Mouse (Mus musculus) kidney, postnatal 0 days (tissue): ENCODE results near the gene Rab31. TPM values are rescaled to one million over a fixed set of nuclear protein-coding genes. Genes with fewer than 3 reads are reported as not detected.
A peak's percentile ranks its signal among the peaks of the same experiment; 100 is the strongest.

ENCODE experiments used
- ATAC-seq: fragments of 200-750 bp; cut with Nextera tagmentation; replicated peaks from 2 replicates; pipeline ENCODE4 v1.8.0; 2017; ENCODE audit warnings: low read depth, moderate number of reproducible peaks, moderate TSS enrichment, moderate library complexity; ENCODE audit not compliant: low FRiP score
- DNase-seq: peaks from one replicate; pipeline ENCODE4 v3.0.0-alpha.2; 2016; ENCODE audit warnings: low spot score
- H3K27ac ChIP-seq: fragments of 300-500 bp; sonication (generic); 2 replicates; pipeline ENCODE4 v1.5.1; 2014; ENCODE audit warnings: mild to moderate bottlenecking
- H3K27me3 ChIP-seq: fragments of 300-500 bp; sonication (generic); 2 replicates; pipeline ENCODE4 v1.6.1; 2014; ENCODE audit warnings: low read length, mixed read lengths; ENCODE audit not compliant: insufficient read depth
- H3K36me3 ChIP-seq: fragments of 300-500 bp; sonication (generic); 2 replicates; pipeline ENCODE4 v1.6.1; 2014; ENCODE audit warnings: low read length, mixed read lengths; ENCODE audit not compliant: insufficient read depth
- H3K4me1 ChIP-seq: fragments of 300-500 bp; sonication (generic); replicated peaks from 2 replicates; pipeline ENCODE4 v1.6.1; 2014; ENCODE audit warnings: antibody characterized with exemption, low read length, mixed read lengths; ENCODE audit not compliant: insufficient read depth
- H3K4me2 ChIP-seq: fragments of 300-500 bp; sonication (generic); 2 replicates; pipeline ENCODE4 v1.6.1; 2014; ENCODE audit warnings: mild to moderate bottlenecking, low read length, moderate library complexity, mixed read lengths
- H3K4me3 ChIP-seq: fragments of 300-500 bp; sonication (generic); replicated peaks from 2 replicates; pipeline ENCODE4 v1.5.1; 2014; ENCODE audit warnings: low read depth, low read length
- H3K9ac ChIP-seq: fragments of 300-500 bp; sonication (generic); 2 replicates; pipeline ENCODE4 v1.6.1; 2014; ENCODE audit warnings: low read depth, low read length
- H3K9me3 ChIP-seq: fragments of 300-500 bp; sonication (generic); replicated peaks from 2 replicates; pipeline ENCODE4 v1.6.1; 2016; ENCODE audit warnings: low read length, inconsistent platforms, mixed read lengths
- CTCF ChIP-seq: IDR thresholded peaks from 2 replicates; pipeline ENCODE4 v1.5.1; 2016; ENCODE audit warnings: antibody characterized with exemption, low read depth, mild to moderate bottlenecking, moderate library complexity
- WGBS: fragments of 180-500 bp; shearing (Covaris S2); extraction: QIAGEN DNeasy Blood & Tissue Kit; methylation state at CpG from one replicate; pipeline ENCODE4 v1.1.7; 2014; 5-methylcytosine and 5-hydroxymethylcytosine counted together
- polyA plus RNA-seq: library from polyadenylated mRNA; unstranded; fragments of >200 nt; fragmentation: Nextera tagmentation; extraction: Ambion mirVana; gene quantifications from 2 replicates; pipeline ENCODE4 v1.2.1, GENCODE M21; 2015

The Rab31 gene
- polyA plus RNA-seq, 1 experiment from 2014 or later: 30.0 TPM

DNA sequence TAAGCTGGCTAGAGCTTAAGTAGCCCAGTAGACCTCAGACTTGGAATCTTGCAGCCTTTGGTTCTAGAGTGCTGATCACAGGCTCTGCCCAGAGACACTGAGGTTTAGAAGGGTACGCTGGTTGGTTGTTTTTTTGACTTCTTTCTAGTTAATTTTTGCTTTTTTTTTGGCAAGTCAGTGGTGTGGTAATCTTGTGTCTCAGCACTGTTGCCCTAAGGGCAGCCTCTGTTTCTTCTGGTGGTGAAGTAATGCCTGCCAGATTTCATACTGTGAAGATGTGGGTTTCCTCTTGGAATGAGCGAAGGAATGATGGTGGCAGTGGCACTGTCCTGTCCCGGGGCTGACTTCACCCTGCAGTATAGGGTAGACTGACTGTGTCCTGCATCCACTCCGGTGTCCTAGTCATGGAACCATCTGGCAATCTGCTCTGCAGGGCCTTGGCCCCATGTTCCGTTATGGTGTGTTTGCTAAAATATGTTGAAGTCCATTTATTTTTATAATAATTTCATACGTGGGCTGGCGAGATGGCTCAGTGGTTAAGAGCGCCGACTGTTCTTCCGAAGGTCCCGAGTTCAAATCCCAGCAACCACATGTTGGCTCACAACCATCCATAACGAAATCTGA lies 20.9 kb upstream of the Rab31 start:
- no peak overlapping the region for H3K4me3 ChIP-seq
- no peak for TF ChIP-seq CTCF
- H3K9ac ChIP-seq: no peak overlapping the region
- no peaks in the 10 kb centered on the region for H3K27me3 ChIP-seq
- DNase-seq: no peak
- H3K4me1 ChIP-seq: no peaks in the 10 kb centered on the region
- H3K9me3 ChIP-seq: no peaks in the 10 kb centered on the region
- ATAC-seq: no peak
- no peak overlapping the region for H3K27ac ChIP-seq
- 96% methylated on average over 12 of the region's 12 CpGs for WGBS
- no peaks in the 10 kb centered on the region for H3K36me3 ChIP-seq
- H3K4me2 ChIP-seq: no peak overlapping the region

DNA sequence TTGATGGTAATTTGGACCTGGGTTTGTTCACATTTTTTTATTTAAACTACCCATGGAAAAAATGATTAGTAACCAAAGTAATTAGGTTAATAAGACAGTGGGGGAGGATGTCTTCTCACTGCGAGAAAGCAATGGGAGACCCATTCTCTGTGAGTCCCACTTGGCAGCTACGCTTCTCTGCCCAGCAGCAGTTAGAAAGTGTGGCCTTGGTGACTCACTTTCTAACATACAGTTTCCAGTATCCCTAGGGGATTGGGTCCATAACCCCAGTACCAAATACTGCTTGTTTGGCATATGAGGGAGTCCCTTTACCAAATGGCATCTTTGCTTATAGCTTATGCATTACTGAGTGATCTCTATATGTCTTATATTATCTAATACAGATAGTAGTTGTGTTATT lies 18.6 kb upstream of the Rab31 start:
- H3K27ac ChIP-seq: no peak overlapping the region
- H3K9ac ChIP-seq: no peak overlapping the region
- H3K36me3 ChIP-seq: no peaks in the 10 kb centered on the region
- no peak overlapping the region for H3K4me3 ChIP-seq
- no peaks in the 10 kb centered on the region for H3K9me3 ChIP-seq
- WGBS: 58% methylated on average over 2 of the region's 2 CpGs
- H3K27me3 ChIP-seq: no peaks in the 10 kb centered on the region
- no peaks in the 10 kb centered on the region for H3K4me1 ChIP-seq
- DNase-seq: no peak
- no peak overlapping the region for H3K4me2 ChIP-seq
- no peak for ATAC-seq
- no peak for TF ChIP-seq CTCF

DNA sequence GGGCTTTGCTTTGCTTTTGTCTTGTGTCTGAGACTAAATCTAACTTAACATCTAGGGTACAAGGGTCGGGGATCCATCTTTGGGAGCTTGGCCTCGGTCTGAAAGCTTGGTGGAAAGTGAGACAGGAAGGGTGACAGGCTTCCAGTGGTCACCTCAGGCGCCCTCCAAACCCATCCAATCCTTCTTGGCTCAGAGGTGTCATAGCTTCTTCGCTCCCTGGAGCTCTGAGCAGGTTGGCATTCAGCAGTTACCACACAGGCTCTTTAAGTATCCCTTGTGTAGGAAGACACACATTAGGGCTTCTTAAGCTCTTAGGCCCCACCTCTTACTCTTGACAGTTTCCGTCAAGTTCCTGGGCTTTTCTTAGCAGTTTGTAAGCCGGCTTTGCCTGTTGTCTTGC lies 17.0 kb upstream of the Rab31 start:
- WGBS: 88% methylated on average over 6 of the region's 6 CpGs

DNA sequence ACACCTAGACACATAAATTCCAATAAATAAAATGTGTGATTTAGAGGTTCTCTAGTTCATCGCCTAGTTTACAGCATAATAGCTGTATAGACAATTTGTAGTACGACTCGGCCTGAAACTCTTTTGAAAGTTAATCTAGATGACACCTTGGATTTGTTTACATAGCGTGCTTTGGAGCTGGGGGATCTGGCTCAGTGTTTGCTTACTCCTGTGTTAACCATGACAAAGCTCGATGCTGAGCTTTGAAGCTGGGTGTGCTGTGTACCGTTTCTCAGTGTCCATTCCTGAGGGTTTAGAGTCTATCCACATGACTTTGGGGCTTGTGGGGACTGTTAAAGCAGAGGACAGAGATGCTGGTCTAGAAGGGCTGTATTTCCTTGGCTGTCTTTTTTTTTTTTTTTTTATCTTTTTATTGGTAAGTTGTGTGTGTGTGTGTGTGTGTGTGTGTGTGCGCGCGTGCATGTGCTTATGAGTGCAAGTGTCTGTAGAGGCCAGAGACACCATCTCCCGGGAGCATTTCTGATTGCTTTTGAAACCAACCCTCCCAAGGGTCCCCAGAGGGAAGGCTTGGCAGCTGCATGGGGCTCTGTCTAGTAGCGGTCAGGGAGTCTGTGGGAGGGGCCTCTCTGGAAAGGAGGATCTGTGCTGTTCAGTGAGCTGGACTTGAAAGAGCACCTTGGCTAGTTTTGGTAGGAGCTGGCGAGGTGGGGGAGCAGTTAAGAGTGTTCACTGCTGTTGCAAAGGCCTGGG lies 16.2 kb upstream of the Rab31 start:
- Histone ChIP-seq H3K4me3 (no peak overlapping the region), H3K36me3 (no peaks in the 10 kb centered on the region)
- 53% methylated on average over 12 of the region's 12 CpGs for WGBS

More for the DNA sequence above, 17.0 kb upstream of the Rab31 start:
- no peaks in the 10 kb centered on the region for H3K9me3 ChIP-seq
- DNase-seq (no peak), ATAC-seq (no peak)
- H3K27me3 ChIP-seq: no peaks in the 10 kb centered on the region
- no peak overlapping the region for H3K4me2 ChIP-seq
- H3K27ac ChIP-seq: no peak overlapping the region
- peaks cover 4% of the 10 kb centered on the region; the same call in 1 of the 2 replicates for H3K4me1 ChIP-seq
- H3K9ac ChIP-seq: no peak overlapping the region
- no peak for TF ChIP-seq CTCF
- H3K36me3 ChIP-seq: no peaks in the 10 kb centered on the region
- H3K4me3 ChIP-seq: no peak overlapping the region

DNA sequence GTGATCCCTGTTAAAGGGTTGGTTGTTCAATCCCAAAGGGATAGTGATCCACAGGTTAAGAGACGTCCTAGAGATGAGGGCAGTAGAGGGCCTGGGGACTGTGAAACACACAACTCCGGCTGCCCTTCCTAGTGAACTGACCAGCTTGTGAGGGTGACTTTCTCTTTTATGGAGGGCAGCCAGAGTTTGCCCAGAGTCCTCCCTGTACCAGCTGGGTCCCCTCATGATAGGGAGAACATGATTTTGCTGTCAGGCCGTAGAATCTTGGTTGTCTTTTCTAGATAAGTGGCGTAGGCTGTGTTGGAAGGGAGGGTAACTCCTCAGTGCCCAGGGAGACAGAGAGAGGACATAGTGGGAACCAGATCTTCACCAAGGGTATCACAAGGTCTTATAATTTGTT lies 14.7 kb upstream of the Rab31 start:
- WGBS: 81% methylated on average over 4 of the region's 4 CpGs
- Histone ChIP-seq H3K4me1 (peaks cover 7% of the 10 kb centered on the region; the same call in 1 of the 2 replicates), H3K9ac (no peak overlapping the region), H3K9me3 (no peaks in the 10 kb centered on the region), H3K27me3 (no peaks in the 10 kb centered on the region), H3K36me3 (no peaks in the 10 kb centered on the region), H3K4me2 (no peak overlapping the region), H3K27ac (no peak overlapping the region), H3K4me3 (no peak overlapping the region)
- ATAC-seq: no peak
- no peak for DNase-seq
- no peak for TF ChIP-seq CTCF

More for the DNA sequence above, 16.2 kb upstream of the Rab31 start:
- no peak for TF ChIP-seq CTCF
- no peaks in the 10 kb centered on the region for H3K27me3 ChIP-seq
- ATAC-seq (0 out of 2 replicates have a peak, but pooled peaks have one; percentile 57), DNase-seq (peak; percentile 43)
- H3K27ac ChIP-seq: no peak overlapping the region
- peaks cover 7% of the 10 kb centered on the region; the same call in 1 of the 2 replicates for H3K4me1 ChIP-seq
- no peak overlapping the region for H3K4me2 ChIP-seq
- H3K9me3 ChIP-seq: no peaks in the 10 kb centered on the region
- no peak overlapping the region for H3K9ac ChIP-seq

DNA sequence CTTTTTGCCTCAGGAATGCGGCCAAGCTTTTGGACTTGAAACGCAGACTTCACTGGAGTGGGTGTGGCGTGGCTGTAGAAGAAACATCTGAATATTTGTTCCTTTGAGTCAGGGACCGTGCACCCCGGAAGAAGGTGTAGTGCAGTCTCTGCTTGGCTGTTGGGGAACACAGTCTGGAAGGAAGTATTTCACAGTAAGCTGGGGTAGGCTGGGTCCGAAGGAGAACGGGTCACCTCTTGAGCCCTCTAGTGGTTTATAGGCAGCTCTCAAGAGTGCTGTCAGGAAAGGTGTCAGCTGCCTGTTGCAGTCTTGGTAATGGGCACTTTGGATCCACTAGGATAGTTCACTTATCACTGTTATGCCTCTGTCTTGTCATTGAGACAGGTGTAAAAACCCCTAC lies 13.7 kb upstream of the Rab31 start:
- no peaks in the 10 kb centered on the region for H3K27me3 ChIP-seq
- WGBS: 73% methylated on average over 7 of the region's 7 CpGs
- peak; percentile 53 for TF ChIP-seq CTCF

More for the DNA sequence above, 13.7 kb upstream of the Rab31 start:
- DNase-seq (peak; percentile 46), ATAC-seq (no peak)
- Histone ChIP-seq H3K4me2 (no peak overlapping the region), H3K27ac (no peak overlapping the region), H3K36me3 (no peaks in the 10 kb centered on the region), H3K4me3 (no peak overlapping the region), H3K4me1 (peaks cover 7% of the 10 kb centered on the region; the same call in 1 of the 2 replicates), H3K9ac (no peak overlapping the region), H3K9me3 (no peaks in the 10 kb centered on the region)
